Mouse (Mus musculus) urinary bladder, adult 18-20 months (tissue): ENCODE measurements around the gene Tapbpl.
A peak's percentile ranks its signal among the peaks of the same experiment; 100 is the strongest.

Source experiments
- DNase-seq, 2 experiments: peaks; one replicate each; pipeline ENCODE4 v3.0.0; 2022; ENCODE audit warnings: low spot score in 2 of 2, mixed read lengths in 2 of 2

Tapbpl gene

DNA sequence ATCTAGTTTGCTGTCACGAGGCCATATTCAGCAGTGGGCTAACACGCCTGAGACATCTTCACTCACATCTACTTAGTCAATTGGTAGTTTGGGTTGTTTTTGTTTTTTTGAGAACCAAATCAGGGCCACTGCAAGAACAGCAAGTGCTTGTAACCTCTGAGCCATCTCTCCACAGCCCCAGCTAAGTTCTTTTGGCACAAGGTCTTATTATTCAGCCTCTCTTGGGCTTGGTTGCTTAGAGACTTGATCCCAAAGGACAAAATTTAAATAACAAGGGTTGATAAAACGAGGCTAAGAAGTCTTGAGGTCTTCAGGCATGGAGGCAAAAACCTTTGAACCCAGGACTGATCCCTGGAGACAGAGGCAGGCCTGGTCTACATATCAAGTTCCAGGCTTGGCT, 35.4 kb downstream of the Tapbpl start:
- DNase-seq: no peak

- no peak for DNase-seq
These were observed 36.1 kb downstream of the Tapbpl start for GRCm38 (mm10) chr6:125195541-125196075.

GRCm38 (mm10) chr6:125193390-125193789, 38.3 kb downstream of the Tapbpl start:
- DNase-seq: no peak

DNA sequence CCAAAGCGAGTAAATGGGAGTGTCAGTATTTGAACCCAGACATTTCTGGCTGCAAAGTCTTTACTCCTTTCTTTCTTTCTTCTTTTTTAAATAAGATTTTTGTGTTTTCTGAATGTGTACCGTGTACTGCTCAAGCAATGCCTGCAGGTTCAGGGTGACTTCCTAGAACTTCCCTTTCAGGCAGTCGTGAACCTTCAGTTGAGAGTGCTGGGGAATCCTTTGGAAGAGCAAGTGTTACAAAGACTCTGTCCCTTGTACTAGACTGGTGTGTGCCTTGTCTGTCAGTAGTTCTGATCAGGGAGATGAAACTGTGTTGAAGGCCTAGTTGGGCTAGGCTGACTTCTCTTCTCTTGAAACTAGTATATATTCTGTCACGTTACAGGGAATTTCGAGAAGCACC, 38.8 kb downstream of the Tapbpl start:
- no peak for DNase-seq

GRCm38 (mm10) chr6:125192016-125192714, 39.5 kb downstream of the Tapbpl start:
- DNase-seq: peak; percentile 85 to 86

DNA sequence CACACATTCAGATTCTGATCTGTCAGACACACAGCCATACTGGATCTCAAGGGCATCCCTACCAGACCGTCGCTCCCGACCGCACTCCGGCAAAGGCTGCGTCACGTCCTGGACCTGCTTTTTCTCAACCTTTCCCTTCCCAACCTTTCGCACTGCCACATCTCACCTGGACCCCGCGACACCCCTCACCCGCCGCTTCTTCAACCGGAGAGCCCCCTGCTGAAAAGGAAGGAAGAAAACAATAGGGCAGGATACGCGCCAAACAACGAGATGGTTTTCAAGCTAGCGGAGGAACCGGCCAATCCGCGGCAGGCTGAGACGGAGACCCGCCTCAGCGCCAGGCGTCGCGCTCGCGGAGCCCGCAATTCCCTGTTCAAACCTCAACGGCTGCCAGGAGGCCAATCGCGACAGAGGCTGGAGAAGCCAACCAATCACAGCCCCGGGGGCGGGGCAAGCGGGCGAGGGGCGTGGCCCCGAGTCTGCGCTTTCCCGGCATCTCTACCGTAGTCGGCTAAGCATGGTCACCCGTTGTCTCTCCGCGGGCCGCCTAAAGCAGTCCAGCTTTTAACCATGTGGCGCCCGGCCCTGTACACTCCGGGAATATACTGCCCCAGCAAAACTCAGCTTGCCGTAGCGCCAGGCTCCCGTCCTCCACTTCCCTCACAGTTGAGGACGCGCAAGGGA, 40.2 kb downstream of the Tapbpl start, which contains the start of the genes Ncapd2 and Mrpl51:
TSS of gene Ncapd2 (minus strand) at position 370 of the 684 bp plus-strand sequence.
TSS of gene Mrpl51 (plus strand) at position 470 of the 684 bp plus-strand sequence.
- peak; percentile 94 to 95 for DNase-seq

DNA sequence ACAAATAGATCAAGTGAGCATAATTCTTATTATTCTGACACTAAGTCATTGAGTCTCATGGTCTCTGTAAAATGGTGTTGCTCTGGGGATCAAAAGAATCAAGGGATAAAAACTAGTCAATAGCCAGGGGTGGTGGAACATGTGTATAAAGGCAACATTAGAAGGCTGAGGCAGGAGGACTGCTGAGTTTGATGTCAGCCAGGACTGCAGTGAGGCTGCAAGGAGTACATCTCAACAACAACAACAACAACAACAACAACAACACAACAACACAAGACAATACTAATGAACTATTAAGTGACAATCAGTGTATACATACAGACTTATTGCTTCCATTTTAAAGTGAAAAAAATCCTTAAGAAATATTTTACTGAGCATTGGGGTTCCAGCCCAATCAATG, 40.8 kb downstream of the Tapbpl start:
- DNase-seq: no peak

DNA sequence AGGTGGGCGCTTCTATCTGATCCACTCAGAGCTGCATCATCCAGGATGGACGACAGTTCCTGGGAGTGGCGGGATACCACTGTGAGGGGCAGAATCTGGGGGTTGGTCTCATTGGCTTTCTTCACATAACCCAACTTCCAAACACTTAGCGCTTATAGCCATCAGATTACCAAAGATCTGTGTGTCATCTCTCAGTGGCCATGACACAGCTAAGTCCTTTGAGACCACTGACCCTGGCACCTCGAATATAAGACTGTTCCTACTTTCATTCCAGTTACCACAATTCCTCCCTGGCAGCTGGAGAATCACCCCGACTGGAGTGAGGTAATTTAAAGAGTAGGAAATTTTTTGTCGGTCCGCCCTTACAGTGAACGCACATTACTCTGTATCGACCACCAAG, 45.5 kb downstream of the Tapbpl start:
- DNase-seq: no peak

- no peak for DNase-seq
These were observed 49.5 kb downstream of the Tapbpl start for GRCm38 (mm10) chr6:125182133-125182532.

GRCm38 (mm10) chr6:125179601-125180000, 52.1 kb downstream of the Tapbpl start:
- DNase-seq: no peak

DNA sequence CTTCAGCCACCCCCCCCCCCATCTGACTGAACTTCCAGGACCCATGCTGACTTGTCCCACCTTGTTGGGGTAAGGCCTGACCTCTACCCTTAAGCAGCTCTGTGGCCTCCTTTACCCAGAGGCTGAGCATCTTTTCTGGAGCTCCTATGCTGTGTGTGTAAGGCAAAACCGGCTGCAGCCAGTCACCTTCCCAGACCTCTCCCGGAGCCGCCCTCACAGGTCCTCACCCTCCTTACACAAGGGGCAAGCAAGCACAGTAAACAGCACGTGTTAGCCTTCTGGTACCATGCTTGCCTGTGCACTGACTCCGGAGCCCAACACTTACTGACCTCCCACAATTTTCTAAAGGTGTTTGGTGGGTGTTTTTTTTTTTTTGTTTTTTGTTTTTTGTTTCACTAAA, 56.2 kb downstream of the Tapbpl start:
- no peak for DNase-seq
